Mouse (Mus musculus) embryonic facial prominence, embryonic 14.5 days (tissue): ENCODE results near the gene Itga2. TPM values are rescaled to one million over a fixed set of nuclear protein-coding genes. Genes with fewer than 3 reads are reported as not detected.

Source experiments
- ATAC-seq: fragments of 200-750 bp; cut with Nextera tagmentation; 2 replicates; pipeline ENCODE4 v1.8.0; 2017; ENCODE audit warnings: low read depth, moderate number of reproducible peaks, moderate TSS enrichment
- DNase-seq: peaks from one replicate; pipeline ENCODE4 v3.0.0-alpha.2; 2015; ENCODE audit warnings: low spot score
- H3K27ac ChIP-seq: fragments of 300-500 bp; sonication (generic); replicated peaks from 2 replicates; pipeline ENCODE4 v1.5.1; 2014; ENCODE audit warnings: low read depth, mild to moderate bottlenecking, low read length, moderate library complexity
- H3K27me3 ChIP-seq: fragments of 300-500 bp; sonication (generic); replicated peaks from 2 replicates; pipeline ENCODE4 v1.6.1; 2014; ENCODE audit warnings: low read length; ENCODE audit not compliant: control insufficient read depth, insufficient read depth
- H3K36me3 ChIP-seq: fragments of 300-500 bp; sonication (generic); 2 replicates; pipeline ENCODE4 v1.6.1; 2014; ENCODE audit warnings: low read length, mixed read lengths; ENCODE audit not compliant: control insufficient read depth, insufficient read depth
- H3K4me1 ChIP-seq: fragments of 300-500 bp; sonication (generic); 2 replicates; pipeline ENCODE4 v1.6.1; 2014; ENCODE audit warnings: antibody characterized with exemption, low read length; ENCODE audit not compliant: control insufficient read depth, insufficient read depth
- H3K4me2 ChIP-seq: fragments of 300-500 bp; sonication (generic); 2 replicates; pipeline ENCODE4 v1.6.1; 2014; ENCODE audit warnings: low read depth, mild to moderate bottlenecking, low read length, moderate library complexity, mixed read lengths
- H3K4me3 ChIP-seq: fragments of 300-500 bp; sonication (generic); 2 replicates; pipeline ENCODE4 v1.5.1; 2014; ENCODE audit warnings: low read depth, mild to moderate bottlenecking, low read length
- H3K9ac ChIP-seq: fragments of 300-500 bp; sonication (generic); 2 replicates; pipeline ENCODE4 v1.6.1; 2014; ENCODE audit warnings: low read depth, mild to moderate bottlenecking, low read length, moderate library complexity, mixed read lengths
- H3K9me3 ChIP-seq: fragments of 300-500 bp; sonication (generic); 2 replicates; pipeline ENCODE4 v1.6.1; 2016; ENCODE audit warnings: low read length; ENCODE audit not compliant: control insufficient read depth
- WGBS: fragments of 180-500 bp; shearing (Covaris S2); extraction: QIAGEN DNeasy Blood & Tissue Kit; methylation state at CpG from one replicate; pipeline ENCODE4 v1.1.7; 2014; 5-methylcytosine and 5-hydroxymethylcytosine counted together
- polyA plus RNA-seq: library from polyadenylated mRNA; unstranded; fragments of >200 nt; fragmentation: Nextera tagmentation; extraction: Ambion mirVana; gene quantifications from 2 replicates; pipeline ENCODE4 v1.2.1, GENCODE M21; 2014

Itga2 gene
- polyA plus RNA-seq, 1 experiment from 2014 or later: 3.4 TPM

GRCm38 (mm10) chr13:114895896-114896295, 36.0 kb downstream of the Itga2 start:
- 72% methylated on average over 7 of the region's 7 CpGs for WGBS
- no peak overlapping the region for H3K27ac ChIP-seq
- ATAC-seq: no peak

GRCm38 (mm10) chr13:114894718-114895117, 37.2 kb downstream of the Itga2 start:
- no peak for ATAC-seq
- H3K4me3 ChIP-seq: no peak overlapping the region
- H3K4me1 ChIP-seq: no peaks in the 10 kb centered on the region
- H3K9ac ChIP-seq: no peak overlapping the region
- H3K27ac ChIP-seq: no peak overlapping the region
- H3K36me3 ChIP-seq: no peaks in the 10 kb centered on the region
- H3K4me2 ChIP-seq: no peak overlapping the region
- DNase-seq: no peak
- H3K9me3 ChIP-seq: no peaks in the 10 kb centered on the region
- no peaks in the 10 kb centered on the region for H3K27me3 ChIP-seq

More at GRCm38 (mm10) chr13:114895896-114896295, 36.0 kb downstream of the Itga2 start:
- Histone ChIP-seq H3K4me2 (no peak overlapping the region), H3K9me3 (no peaks in the 10 kb centered on the region), H3K36me3 (no peaks in the 10 kb centered on the region), H3K27me3 (no peaks in the 10 kb centered on the region), H3K4me1 (no peaks in the 10 kb centered on the region), H3K9ac (no peak overlapping the region), H3K4me3 (no peak overlapping the region)
- peak; percentile 14 for DNase-seq

- ATAC-seq (no peak), DNase-seq (no peak)
- Histone ChIP-seq H3K9ac (no peak overlapping the region), H3K4me1 (no peaks in the 10 kb centered on the region), H3K4me3 (no peak overlapping the region), H3K4me2 (no peak overlapping the region), H3K27ac (no peak overlapping the region), H3K36me3 (no peaks in the 10 kb centered on the region), H3K27me3 (no peaks in the 10 kb centered on the region), H3K9me3 (no peaks in the 10 kb centered on the region)
- 63% methylated on average over 6 of the region's 6 CpGs for WGBS
Measured at GRCm38 (mm10) chr13:114891655-114892054, 40.2 kb downstream of the Itga2 start.

GRCm38 (mm10) chr13:114887695-114888094, 44.2 kb downstream of the Itga2 start:
- ATAC-seq (no peak), DNase-seq (no peak)
- Histone ChIP-seq H3K36me3 (no peaks in the 10 kb centered on the region), H3K9me3 (no peaks in the 10 kb centered on the region), H3K4me2 (no peak overlapping the region), H3K9ac (no peak overlapping the region), H3K4me3 (no peak overlapping the region), H3K27ac (no peak overlapping the region), H3K27me3 (no peaks in the 10 kb centered on the region), H3K4me1 (no peaks in the 10 kb centered on the region)
- WGBS: 86% methylated on average over 6 of the region's 6 CpGs

- Histone ChIP-seq H3K4me1 (no peaks in the 10 kb centered on the region), H3K4me3 (no peak overlapping the region), H3K9me3 (no peaks in the 10 kb centered on the region), H3K4me2 (no peak overlapping the region), H3K36me3 (no peaks in the 10 kb centered on the region), H3K27me3 (no peaks in the 10 kb centered on the region), H3K9ac (no peak overlapping the region), H3K27ac (no peak overlapping the region)
- WGBS: 88% methylated on average over 4 of the region's 4 CpGs
- DNase-seq (no peak), ATAC-seq (no peak)
Measured at GRCm38 (mm10) chr13:114887293-114887692, 44.6 kb downstream of the Itga2 start.

GRCm38 (mm10) chr13:114885171-114885570, 46.7 kb downstream of the Itga2 start:
- WGBS: 60% methylated on average over 9 of the region's 9 CpGs
- H3K9me3 ChIP-seq: no peaks in the 10 kb centered on the region
- H3K4me3 ChIP-seq: no peak overlapping the region
- no peaks in the 10 kb centered on the region for H3K27me3 ChIP-seq
- no peaks in the 10 kb centered on the region for H3K36me3 ChIP-seq
- DNase-seq (no peak), ATAC-seq (no peak)
- no peaks in the 10 kb centered on the region for H3K4me1 ChIP-seq
- no peak overlapping the region for H3K9ac ChIP-seq
- H3K27ac ChIP-seq: no peak overlapping the region
- no peak overlapping the region for H3K4me2 ChIP-seq

GRCm38 (mm10) chr13:114878667-114879066, 53.2 kb downstream of the Itga2 start:
- H3K27me3 ChIP-seq: no peaks in the 10 kb centered on the region

GRCm38 (mm10) chr13:114876005-114876520, 55.8 kb downstream of the Itga2 start:
- Histone ChIP-seq H3K27me3 (no peaks in the 10 kb centered on the region), H3K4me3 (no peak overlapping the region), H3K4me2 (no peak overlapping the region), H3K27ac (no peak overlapping the region), H3K9ac (no peak overlapping the region), H3K9me3 (no peaks in the 10 kb centered on the region), H3K4me1 (no peaks in the 10 kb centered on the region), H3K36me3 (no peaks in the 10 kb centered on the region)
- 84% methylated on average over 2 of the region's 2 CpGs for WGBS
- no peak for ATAC-seq
- DNase-seq: no peak

More at GRCm38 (mm10) chr13:114878667-114879066, 53.2 kb downstream of the Itga2 start:
- DNase-seq (no peak), ATAC-seq (no peak)
- 86% methylated on average over 11 of the region's 11 CpGs for WGBS
- Histone ChIP-seq H3K36me3 (no peaks in the 10 kb centered on the region), H3K4me1 (no peaks in the 10 kb centered on the region), H3K4me2 (no peak overlapping the region), H3K9ac (no peak overlapping the region), H3K27ac (no peak overlapping the region), H3K9me3 (no peaks in the 10 kb centered on the region), H3K4me3 (no peak overlapping the region)

GRCm38 (mm10) chr13:114874738-114875137, 57.2 kb downstream of the Itga2 start:
- no peak overlapping the region for H3K9ac ChIP-seq
- no peak overlapping the region for H3K4me2 ChIP-seq
- H3K9me3 ChIP-seq: no peaks in the 10 kb centered on the region
- no peak overlapping the region for H3K4me3 ChIP-seq
- 87% methylated on average over 6 of the region's 6 CpGs for WGBS
- ATAC-seq (no peak), DNase-seq (no peak)
- no peaks in the 10 kb centered on the region for H3K27me3 ChIP-seq
- no peaks in the 10 kb centered on the region for H3K4me1 ChIP-seq
- H3K27ac ChIP-seq: no peak overlapping the region
- no peaks in the 10 kb centered on the region for H3K36me3 ChIP-seq
